Mouse (Mus musculus): ENCODE measurements around the gene Shb. TPM values are rescaled to one million over a fixed set of nuclear protein-coding genes. Genes with fewer than 3 reads are reported as not detected.
A peak's percentile ranks its signal among the peaks of the same experiment; 100 is the strongest.

Gene Shb
- polyA plus RNA-seq, 1 experiment from 2014 or later = 3.0 TPM

DNA sequence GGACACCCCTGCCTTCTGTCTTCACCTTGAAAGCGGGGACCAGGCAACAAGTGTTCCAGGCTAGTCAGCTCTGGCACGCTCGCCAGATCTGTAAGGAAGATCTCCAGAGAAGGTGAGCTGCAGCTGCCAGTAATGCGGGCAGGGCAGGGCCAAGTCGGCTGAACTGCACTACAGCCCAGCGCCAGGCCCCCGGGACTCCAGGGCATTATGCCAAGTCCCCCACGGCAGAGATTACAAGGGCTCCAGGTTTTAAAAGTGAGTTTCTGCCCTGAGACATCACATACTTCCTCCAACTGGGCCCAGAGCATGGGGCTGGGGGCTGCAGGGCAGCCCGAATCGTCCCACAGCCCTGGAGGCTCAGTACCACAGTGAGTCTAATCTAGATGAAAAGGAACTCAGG, 52.8 kb downstream of the Shb start:
- ATAC-seq (ENCODE audit: low read depth) (no peak), DNase-seq (no peak)
- Histone ChIP-seq H3K36me3 (peaks cover 17% of the 10 kb centered on the region), H3K27ac (peak overlapping the region; percentile 69; the same call in 1 of the 2 replicates), H3K4me1 (replicated peaks) (peaks cover 98% of the 10 kb centered on the region), H3K9ac (no peak overlapping the region; the same call in 1 of the 2 replicates), H3K4me3 (replicated peaks) (no peak overlapping the region), H3K9me3 (replicated peaks) (no peaks in the 10 kb centered on the region), H3K4me2 (no peak overlapping the region), H3K27me3 (no peaks in the 10 kb centered on the region)
- 86% methylated on average over 10 of the region's 10 CpGs for WGBS (ENCODE audit: insufficient replicate concordance)

DNA sequence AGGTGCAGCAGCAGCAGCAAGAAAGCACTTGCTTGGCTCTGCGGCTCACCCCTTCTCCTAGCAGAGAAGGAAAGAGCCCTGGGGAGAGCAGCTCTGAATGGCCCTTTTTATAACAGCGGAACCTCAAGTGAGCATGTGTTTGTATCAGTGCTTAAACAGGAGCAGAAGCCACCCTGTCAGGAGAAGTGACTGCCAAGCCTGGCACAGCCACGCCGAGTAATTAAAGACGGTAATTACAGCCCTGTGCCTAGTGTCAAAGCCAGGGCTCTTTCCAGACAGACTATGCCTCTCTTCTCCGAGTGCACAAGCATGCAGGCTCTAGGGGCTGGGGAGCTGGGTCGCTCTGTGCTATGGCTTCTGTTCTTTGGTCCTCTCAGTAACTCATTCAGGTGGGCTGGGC, 54.1 kb downstream of the Shb start:
- peaks cover 98% of the 10 kb centered on the region for H3K4me1 ChIP-seq (replicated peaks)
- no peak for ATAC-seq (ENCODE audit: low read depth)
- no peak overlapping the region for H3K4me2 ChIP-seq
- no peaks in the 10 kb centered on the region for H3K9me3 ChIP-seq (replicated peaks)
- peak overlapping the region; percentile 34; the same call in 1 of the 2 replicates for H3K9ac ChIP-seq
- peaks cover 17% of the 10 kb centered on the region for H3K36me3 ChIP-seq
- DNase-seq = no peak
- no peaks in the 10 kb centered on the region for H3K27me3 ChIP-seq
- peak overlapping the region; percentile 69 for H3K27ac ChIP-seq
- WGBS (ENCODE audit: insufficient replicate concordance) = 85% methylated on average over 7 of the region's 7 CpGs
- no peak overlapping the region for H3K4me3 ChIP-seq (replicated peaks)

DNA sequence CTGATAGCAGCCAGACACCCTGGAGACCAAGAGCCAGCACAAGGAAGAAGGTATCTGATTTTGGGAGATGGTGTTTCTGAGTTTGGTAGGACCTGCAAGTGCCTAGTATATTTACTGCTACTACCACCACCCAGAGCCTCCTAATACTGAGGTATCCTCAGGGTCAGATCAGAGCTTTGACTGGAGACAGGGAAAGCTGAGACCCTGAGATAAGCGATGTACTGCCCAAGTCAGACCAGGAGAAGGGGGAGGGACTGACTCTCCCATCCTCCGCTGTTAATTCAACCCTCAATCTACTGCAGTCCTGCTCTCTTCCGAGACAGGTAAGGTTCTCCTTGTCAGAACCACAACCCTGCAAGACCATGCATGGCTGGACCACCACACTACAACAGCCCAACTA, 55.2 kb downstream of the Shb start:
- peak; percentile 78 for ATAC-seq (ENCODE audit: low read depth)

DNA sequence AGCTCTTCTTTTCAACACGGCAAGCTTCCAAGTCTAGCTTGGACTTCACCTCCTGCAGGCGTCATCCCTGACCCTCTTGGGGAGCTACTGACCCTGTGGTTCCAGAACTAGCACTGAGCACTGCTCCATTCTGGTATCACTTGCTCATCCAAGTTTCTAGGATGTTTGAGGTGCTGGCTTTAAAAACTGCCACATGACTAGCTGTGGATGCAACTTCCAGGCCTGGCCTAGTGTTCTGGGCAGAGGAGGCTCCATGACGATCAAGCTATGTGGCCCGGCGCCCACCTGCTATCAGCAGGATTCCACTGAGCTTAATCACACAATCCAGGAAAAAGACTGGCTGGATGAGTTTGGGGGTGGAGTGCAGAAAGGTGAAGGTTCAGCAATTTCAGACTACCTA, 57.4 kb downstream of the Shb start:
- Histone ChIP-seq H3K27me3 (no peaks in the 10 kb centered on the region), H3K27ac (no peak overlapping the region), H3K4me2 (no peak overlapping the region), H3K4me1 (replicated peaks) (peaks cover 84% of the 10 kb centered on the region), H3K4me3 (replicated peaks) (no peak overlapping the region), H3K9ac (no peak overlapping the region), H3K36me3 (peaks cover 30% of the 10 kb centered on the region), H3K9me3 (replicated peaks) (no peaks in the 10 kb centered on the region)
- WGBS (ENCODE audit: insufficient replicate concordance) = 76% methylated on average over 5 of the region's 5 CpGs
- ATAC-seq (ENCODE audit: low read depth) (no peak), DNase-seq (no peak)

More for the DNA sequence above, 55.2 kb downstream of the Shb start:
- Histone ChIP-seq H3K9me3 (replicated peaks) (no peaks in the 10 kb centered on the region), H3K4me3 (replicated peaks) (no peak overlapping the region), H3K36me3 (peaks cover 17% of the 10 kb centered on the region), H3K27ac (peak overlapping the region; percentile 69), H3K4me1 (replicated peaks) (peaks cover 98% of the 10 kb centered on the region), H3K27me3 (no peaks in the 10 kb centered on the region), H3K9ac (peak overlapping the region; percentile 34), H3K4me2 (0 out of 2 replicates have a peak overlapping the region, but pooled peaks have one; percentile 20)
- peak; percentile 38 for DNase-seq
- WGBS (ENCODE audit: insufficient replicate concordance) = 40% methylated on average over 3 of the region's 3 CpGs

DNA sequence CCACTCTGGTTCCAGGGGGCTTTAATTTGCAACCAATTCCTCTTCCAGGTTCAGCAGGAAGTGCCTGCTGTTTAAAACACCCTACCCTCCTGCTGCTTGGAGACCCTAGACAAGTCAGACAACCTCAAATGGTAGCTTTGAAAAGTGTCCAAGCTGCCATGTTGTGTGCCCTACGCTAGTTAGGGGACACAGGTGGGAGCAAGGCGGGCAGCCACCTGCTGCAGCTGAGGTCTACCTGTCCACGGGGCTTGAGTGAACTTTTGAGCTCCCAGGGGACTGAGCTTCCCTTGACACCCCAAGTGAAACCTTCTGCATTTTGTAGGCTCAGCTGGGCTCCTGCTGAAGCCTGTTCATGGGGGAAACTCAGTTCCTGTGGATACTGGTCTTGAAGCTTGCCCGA, 58.1 kb downstream of the Shb start:
- 85% methylated on average over 4 of the region's 4 CpGs for WGBS (ENCODE audit: insufficient replicate concordance)
- Histone ChIP-seq H3K9me3 (replicated peaks) (no peaks in the 10 kb centered on the region), H3K4me1 (replicated peaks) (peaks cover 83% of the 10 kb centered on the region), H3K27ac (no peak overlapping the region), H3K36me3 (peaks cover 30% of the 10 kb centered on the region), H3K9ac (no peak overlapping the region), H3K4me3 (replicated peaks) (no peak overlapping the region), H3K4me2 (no peak overlapping the region), H3K27me3 (no peaks in the 10 kb centered on the region)
- DNase-seq (no peak), ATAC-seq (ENCODE audit: low read depth) (no peak)

DNA sequence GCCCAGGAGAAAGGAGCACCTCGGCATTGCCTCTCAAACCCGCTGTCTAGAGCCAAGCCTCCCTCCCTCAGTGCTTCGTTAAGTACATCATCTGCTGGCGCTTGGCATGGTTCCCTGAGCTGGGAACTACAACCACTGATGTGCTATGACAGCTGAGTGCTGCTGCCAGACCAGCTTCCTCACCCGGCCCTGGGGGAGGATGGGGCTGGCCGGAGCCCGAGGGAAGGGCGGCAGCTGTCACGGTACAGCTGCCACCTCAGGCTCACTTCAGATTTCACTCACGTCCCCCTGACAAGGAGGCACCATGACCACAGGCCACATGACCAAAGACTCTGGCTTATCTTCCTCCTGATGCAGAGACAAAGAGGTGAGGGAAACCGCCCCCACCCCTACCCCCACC, 59.1 kb downstream of the Shb start:
- Histone ChIP-seq H3K27me3 (no peaks in the 10 kb centered on the region), H3K27ac (no peak overlapping the region), H3K36me3 (peaks cover 25% of the 10 kb centered on the region), H3K4me1 (replicated peaks) (peaks cover 83% of the 10 kb centered on the region), H3K9me3 (replicated peaks) (no peaks in the 10 kb centered on the region), H3K4me2 (no peak overlapping the region), H3K4me3 (replicated peaks) (no peak overlapping the region), H3K9ac (no peak overlapping the region)
- DNase-seq (no peak), ATAC-seq (ENCODE audit: low read depth) (no peak)
- 34% methylated on average over 11 of the region's 11 CpGs for WGBS (ENCODE audit: insufficient replicate concordance)

DNA sequence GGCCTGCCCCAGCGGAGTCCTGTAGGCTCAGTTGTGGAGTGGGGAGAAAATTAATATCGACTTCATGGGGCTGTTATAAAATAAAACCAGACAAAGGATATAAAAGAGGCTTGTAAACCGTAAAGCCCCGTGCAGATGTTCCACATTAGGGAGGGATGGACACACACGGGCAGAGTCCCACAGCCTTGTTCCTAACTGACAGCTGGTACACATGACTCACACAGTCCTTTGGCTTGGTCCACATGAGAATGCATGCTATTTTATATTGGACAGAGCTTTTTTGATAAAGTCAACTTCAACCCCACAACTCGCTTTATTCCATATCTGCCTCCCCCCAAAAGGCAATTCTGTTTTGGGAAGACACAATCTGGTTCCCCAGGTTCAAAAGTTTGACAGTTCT, 59.6 kb downstream of the Shb start:
- DNase-seq (no peak), ATAC-seq (ENCODE audit: low read depth) (no peak)
- H3K4me3 ChIP-seq (replicated peaks) = no peak overlapping the region
- H3K4me1 ChIP-seq (replicated peaks) = peaks cover 83% of the 10 kb centered on the region
- no peak overlapping the region for H3K4me2 ChIP-seq
- no peak overlapping the region for H3K9ac ChIP-seq
- H3K9me3 ChIP-seq (replicated peaks) = no peaks in the 10 kb centered on the region
- WGBS (ENCODE audit: insufficient replicate concordance) = 84% methylated on average over 6 of the region's 6 CpGs
- peaks cover 25% of the 10 kb centered on the region for H3K36me3 ChIP-seq
- H3K27ac ChIP-seq = 0 out of 2 replicates have a peak overlapping the region, but pooled peaks have one; percentile 30
- H3K27me3 ChIP-seq = no peaks in the 10 kb centered on the region

GRCm38 (mm10) chr4:45471654-45472556, 60.4 kb downstream of the Shb start:
- Histone ChIP-seq H3K27me3 (no peaks in the 10 kb centered on the region), H3K4me1 (replicated peaks) (peaks cover 83% of the 10 kb centered on the region), H3K27ac (peak overlapping the region; percentile 30), H3K9me3 (replicated peaks) (no peaks in the 10 kb centered on the region), H3K36me3 (peaks cover 27% of the 10 kb centered on the region), H3K4me2 (no peak overlapping the region), H3K4me3 (replicated peaks) (no peak overlapping the region), H3K9ac (no peak overlapping the region)
- DNase-seq (no peak), ATAC-seq (ENCODE audit: low read depth) (peak; percentile 18; the same call in 1 of the 2 replicates)
- 54% methylated on average over 11 of the region's 11 CpGs for WGBS (ENCODE audit: insufficient replicate concordance)

DNA sequence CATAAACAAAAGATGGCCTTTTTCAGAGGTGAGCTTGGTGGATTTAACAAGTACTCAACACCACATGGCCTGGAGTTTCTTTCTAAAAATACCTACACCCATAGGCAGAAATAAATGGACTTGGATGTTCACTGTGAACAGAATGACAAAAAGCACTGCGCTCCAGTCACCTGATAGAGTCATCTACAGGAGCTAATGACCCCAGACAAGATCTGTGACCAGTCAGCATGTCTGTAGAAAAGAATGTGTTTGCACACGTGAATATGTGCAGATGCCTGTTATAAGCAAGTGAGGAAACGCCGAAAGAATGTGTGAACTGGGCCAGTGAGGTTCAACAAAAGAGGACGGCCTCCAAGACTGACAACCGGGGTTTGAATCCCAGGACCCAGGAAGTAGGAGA, 63.2 kb downstream of the Shb start:
- H3K9ac ChIP-seq = no peak overlapping the region
- no peak overlapping the region for H3K4me2 ChIP-seq
- H3K4me3 ChIP-seq (replicated peaks) = no peak overlapping the region
- H3K4me1 ChIP-seq (replicated peaks) = peaks cover 75% of the 10 kb centered on the region
- H3K27me3 ChIP-seq = no peaks in the 10 kb centered on the region
- no peak for ATAC-seq (ENCODE audit: low read depth)
- no peaks in the 10 kb centered on the region for H3K9me3 ChIP-seq (replicated peaks)
- H3K36me3 ChIP-seq = peaks cover 25% of the 10 kb centered on the region
- no peak for DNase-seq
- no peak overlapping the region for H3K27ac ChIP-seq
- 82% methylated on average over 6 of the region's 6 CpGs for WGBS (ENCODE audit: insufficient replicate concordance)

DNA sequence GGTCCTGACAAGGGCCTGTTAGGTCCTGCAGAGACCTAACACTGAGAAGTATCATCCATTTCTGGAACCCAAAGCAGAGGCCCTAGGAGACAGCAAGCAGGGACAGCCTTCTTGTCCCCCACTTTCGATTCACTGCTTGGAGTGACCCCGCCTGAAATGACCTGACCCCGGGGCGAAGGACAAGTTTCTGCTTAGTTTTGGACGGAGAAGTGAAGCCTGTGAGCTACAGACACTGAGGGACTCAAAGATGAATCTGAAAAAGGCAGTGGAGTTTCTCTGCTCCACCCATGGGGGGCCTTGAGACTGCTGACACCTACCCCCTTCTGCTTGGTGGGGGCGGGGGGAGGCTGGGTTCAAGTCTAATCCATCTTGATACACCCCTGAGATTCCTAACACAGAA, 63.8 kb downstream of the Shb start:
- Histone ChIP-seq H3K4me1 (replicated peaks) (peaks cover 72% of the 10 kb centered on the region), H3K36me3 (peaks cover 25% of the 10 kb centered on the region), H3K27me3 (no peaks in the 10 kb centered on the region), H3K27ac (no peak overlapping the region), H3K9ac (no peak overlapping the region), H3K4me3 (replicated peaks) (no peak overlapping the region), H3K9me3 (replicated peaks) (no peaks in the 10 kb centered on the region), H3K4me2 (no peak overlapping the region)
- no peak for ATAC-seq (ENCODE audit: low read depth)
- 71% methylated on average over 6 of the region's 6 CpGs for WGBS (ENCODE audit: insufficient replicate concordance)
- DNase-seq = no peak

DNA sequence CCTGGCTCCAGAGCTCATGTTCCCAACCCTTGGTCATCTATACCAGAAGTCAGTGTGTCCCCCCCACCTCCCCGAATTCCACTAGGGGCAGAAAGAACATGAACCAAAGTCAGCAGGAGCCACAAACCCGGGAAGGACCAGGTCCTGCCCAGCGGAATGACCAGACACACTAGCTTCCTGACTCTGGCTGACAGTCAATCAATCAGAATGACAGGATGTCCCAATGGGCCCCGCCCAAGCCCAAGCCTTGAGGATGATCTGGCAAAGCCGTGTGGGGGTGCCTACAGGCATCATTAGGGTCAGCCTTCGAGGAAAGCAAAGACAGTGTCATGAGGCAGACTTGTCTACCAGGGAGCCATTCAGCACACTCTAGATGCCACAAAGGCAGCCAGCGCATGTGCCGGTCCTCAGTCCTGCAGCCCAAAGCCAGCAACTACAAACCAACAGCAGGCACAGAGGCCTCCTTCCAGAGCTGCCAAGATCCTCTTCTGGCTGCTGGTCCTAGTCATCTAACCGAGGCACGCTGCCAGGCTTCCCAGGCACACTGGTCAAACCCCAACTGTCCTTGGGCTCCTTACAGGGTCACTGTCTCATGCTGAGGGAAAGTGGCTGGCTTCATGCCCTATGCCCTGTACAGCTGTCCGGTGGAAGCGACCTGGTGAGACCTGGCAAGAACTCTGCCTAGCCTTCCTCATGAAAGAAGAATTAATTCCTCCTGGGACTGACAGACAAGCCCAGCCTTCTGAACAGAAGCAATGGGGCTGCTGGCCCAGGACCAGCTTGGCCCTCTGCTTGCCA, 65.0 kb downstream of the Shb start:
- 69% methylated on average over 12 of the region's 12 CpGs for WGBS (ENCODE audit: insufficient replicate concordance)
- Histone ChIP-seq H3K27me3 (no peaks in the 10 kb centered on the region), H3K4me3 (replicated peaks) (no peak overlapping the region), H3K9ac (no peak overlapping the region), H3K27ac (no peak overlapping the region), H3K4me2 (no peak overlapping the region), H3K4me1 (replicated peaks) (peaks cover 72% of the 10 kb centered on the region), H3K36me3 (peaks cover 25% of the 10 kb centered on the region), H3K9me3 (replicated peaks) (no peaks in the 10 kb centered on the region)
- no peak for DNase-seq
- no peak for ATAC-seq (ENCODE audit: low read depth)
